Mouse (Mus musculus) CH12.LX (cell line): ENCODE data around the gene Chpf2. TPM values are rescaled to one million over a fixed set of nuclear protein-coding genes. Genes with fewer than 3 reads are reported as not detected.
A peak's percentile ranks its signal among the peaks of the same experiment; 100 is the strongest.

Experiments
- DNase-seq: peaks from one replicate; pipeline ENCODE4 v3.0.0-alpha.2; 2013; ENCODE audit errors: extremely low read depth
- H3K27ac ChIP-seq: 2 replicates; pipeline ENCODE4 v1.5.1; 2012; ENCODE audit warnings: low read depth, mild to moderate bottlenecking, control low read depth, moderate library complexity; ENCODE audit not compliant: insufficient read depth
- H3K27me3 ChIP-seq: replicated peaks from 2 replicates; pipeline ENCODE3; 2012; ENCODE audit warnings: inconsistent platforms
- H3K36me3 ChIP-seq, 2 experiments: replicated peaks in 1 of 2; 2 replicates each; pipeline versions ENCODE3 to v1.6.1; 2012; ENCODE audit warnings: inconsistent platforms in 1 of 2, low read length in 1 of 2, mild to moderate bottlenecking in 1 of 2, mixed read lengths in 1 of 2, moderate library complexity in 1 of 2; ENCODE audit not compliant: control insufficient read depth in 1 of 2, insufficient read depth in 1 of 2
- H3K4me1 ChIP-seq, 2 experiments: 2 replicates each; pipeline ENCODE4 v1.6.1; 2012; ENCODE audit warnings: inconsistent platforms in 1 of 2, moderate library complexity in 1 of 2; ENCODE audit not compliant: insufficient read depth in 2 of 2, control insufficient read depth in 1 of 2
- H3K4me2 ChIP-seq: 2 replicates; pipeline ENCODE4 v1.6.1; 2012; ENCODE audit warnings: low read depth, mild to moderate bottlenecking, control low read depth; ENCODE audit not compliant: poor library complexity, insufficient read depth, severe bottlenecking
- H3K4me3 ChIP-seq, 3 experiments: fragments of 150-350 bp in 1 of 3; sonication (generic) in 1 of 3; replicated peaks in 1 of 3; 2 replicates each; pipeline versions ENCODE3 to v1.5.1; 2011 to 2012; ENCODE audit warnings: low read depth in 2 of 3, low read length in 2 of 3, mild to moderate bottlenecking in 2 of 3, moderate library complexity in 2 of 3, control low read depth in 1 of 3, improper control_type of control experiment in 1 of 3, inconsistent platforms in 1 of 3, mixed read lengths in 1 of 3; ENCODE audit not compliant: poor library complexity in 1 of 3
- H3K79me2 ChIP-seq: replicated peaks from 2 replicates; pipeline ENCODE4 v1.6.1; 2012; ENCODE audit warnings: mild to moderate bottlenecking, moderate library complexity; ENCODE audit not compliant: control insufficient read depth, poor library complexity, insufficient read depth, severe bottlenecking; ENCODE audit errors: extremely low read depth
- H3K9ac ChIP-seq: 2 replicates; pipeline ENCODE4 v1.6.1; 2012; ENCODE audit warnings: low read depth, mild to moderate bottlenecking, control low read depth, moderate library complexity; ENCODE audit not compliant: insufficient read depth
- H3K9me3 ChIP-seq: replicated peaks from 2 replicates; pipeline ENCODE3; 2012; ENCODE audit warnings: low read length, inconsistent platforms, mixed read lengths
- CHD2 ChIP-seq: IDR thresholded peaks from 2 replicates; pipeline ENCODE4 v1.6.1; 2011; ENCODE audit warnings: low read length, improper control_type of control experiment
- CTCF ChIP-seq, 2 experiments: IDR thresholded peaks in 1 of 2; conservative IDR thresholded peaks in 1 of 2; 2 replicates each; pipeline ENCODE4 v1.5.1; 2011 to 2012; ENCODE audit warnings: low read depth in 2 of 2, low read length in 2 of 2, improper control_type of control experiment in 1 of 2, inconsistent platforms in 1 of 2, mild to moderate bottlenecking in 1 of 2, moderate library complexity in 1 of 2
- E2F4 ChIP-seq: IDR thresholded peaks from 2 replicates; pipeline ENCODE4 v1.6.1; 2011; ENCODE audit warnings: low read depth, low read length, improper control_type of control experiment; ENCODE audit not compliant: insufficient replicate concordance
- ELF1 ChIP-seq: IDR thresholded peaks from 2 replicates; pipeline ENCODE4 v1.6.1; 2014; ENCODE audit warnings: low read depth, mild to moderate bottlenecking, inconsistent platforms, low read length, improper control_type of control experiment
- MAFK ChIP-seq: IDR thresholded peaks from 2 replicates; pipeline ENCODE4 v1.6.1; 2011; ENCODE audit warnings: low read length, improper control_type of control experiment; ENCODE audit not compliant: insufficient replicate concordance
- MAX ChIP-seq: IDR thresholded peaks from 2 replicates; pipeline ENCODE4 v1.6.1; 2011; ENCODE audit warnings: low read length, improper control_type of control experiment
- MYC ChIP-seq: IDR thresholded peaks from 2 replicates; pipeline ENCODE4 v1.6.1; 2011; ENCODE audit warnings: low read depth, mild to moderate bottlenecking, improper control_type of control experiment, low read length
- NELFE ChIP-seq: IDR thresholded peaks from 2 replicates; pipeline ENCODE4 v1.6.1; 2011; ENCODE audit warnings: low read depth, low read length, improper control_type of control experiment
- NRF1 ChIP-seq: IDR thresholded peaks from 2 replicates; pipeline ENCODE4 v1.6.1; 2014; ENCODE audit warnings: low read depth, mild to moderate bottlenecking, inconsistent platforms, low read length, improper control_type of control experiment, moderate library complexity
- PAX5 ChIP-seq: IDR thresholded peaks from 2 replicates; pipeline ENCODE4 v1.6.1; 2012; ENCODE audit warnings: low read length, inconsistent platforms, mixed read lengths
- RAD21 ChIP-seq: IDR thresholded peaks from 2 replicates; pipeline ENCODE4 v1.6.1; 2011; ENCODE audit warnings: low read depth, mild to moderate bottlenecking, low read length, improper control_type of control experiment, moderate library complexity
- TBP ChIP-seq: conservative IDR thresholded peaks from 2 replicates; pipeline ENCODE4 v1.6.1; 2011; ENCODE audit warnings: low read depth, low read length, improper control_type of control experiment
- USF1 ChIP-seq: IDR thresholded peaks from 2 replicates; pipeline ENCODE4 v1.6.1; 2014; ENCODE audit warnings: low read depth, mild to moderate bottlenecking, inconsistent platforms, low read length, improper control_type of control experiment
- USF2 ChIP-seq: conservative IDR thresholded peaks from 2 replicates; pipeline ENCODE4 v1.6.1; 2011; ENCODE audit warnings: low read depth, low read length, improper control_type of control experiment
- ZMIZ1 ChIP-seq: IDR thresholded peaks from 2 replicates; pipeline ENCODE4 v1.6.1; 2012; ENCODE audit warnings: low read depth, mild to moderate bottlenecking, inconsistent platforms, low read length, improper control_type of control experiment
- ZNF384 ChIP-seq: IDR thresholded peaks from 2 replicates; pipeline ENCODE4 v1.6.1; 2012; ENCODE audit warnings: low read depth, low read length, improper control_type of control experiment, inconsistent platforms
- dilution Hi-C: fragments of 300-500 bp; cut with MboI; formaldehyde crosslinking; loops from 2 replicates; pipeline ENCODE4 v1.14.3; 2020; ENCODE audit warnings: low sequenced_read_pairs; ENCODE audit not compliant: extremely low pct_unique_long_range_greater_than_20kb, extremely low pct_ligation_motif_present
- in situ Hi-C: fragments of 300-500 bp; cut with MboI; formaldehyde crosslinking; loops from 3 replicates; pipeline ENCODE4 v1.14.3; 2019; ENCODE audit warnings: low sequenced_read_pairs, low pct_ligation_motif_present, low pct_unique_long_range_greater_than_20kb, mixed read lengths
- polyA plus RNA-seq: library from polyadenylated mRNA; unstranded; fragments of >175 nt; gene quantifications from 2 replicates; pipeline ENCODE4 v1.2.1, GENCODE M21; 2012; ENCODE audit warnings: low read depth; ENCODE audit not compliant: insufficient read length
- total RNA-seq, 2 experiments: library from RNA; depleted of rRNA; stranded (reverse); fragments of 300-350 nt in 1 of 2; fragments of >200 nt in 1 of 2; gene quantifications; 2 replicates each; pipeline ENCODE4 v1.2.3; 2012 to 2014

The Chpf2 gene
- total and polyA plus RNA-seq, 3 experiments, result 11.2 to 22.8 (median 20.4) TPM

DNA sequence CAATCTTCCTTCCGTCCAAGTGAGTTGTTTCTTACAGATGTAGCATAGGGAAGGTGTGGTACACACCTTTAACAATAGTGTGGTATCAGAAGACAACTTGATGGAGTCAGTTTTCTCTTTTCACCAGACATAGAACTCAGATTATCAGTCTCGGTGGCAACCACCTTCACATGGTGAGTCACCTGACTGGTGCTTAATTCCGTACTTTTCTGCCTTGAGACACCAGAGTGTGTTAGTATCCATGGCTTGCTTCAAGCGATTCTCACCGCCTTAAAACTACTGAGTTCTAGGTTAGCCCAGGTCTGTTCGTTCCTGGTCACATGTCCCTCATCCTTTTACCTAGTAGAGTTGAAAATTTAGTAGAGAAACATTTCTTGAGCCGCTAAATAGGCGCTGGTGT lies 435 bp upstream of the Chpf2 start:
- Histone ChIP-seq H3K36me3 (peaks cover 29 to 33% of the 10 kb centered on the region in 2 experiments), H3K9me3 (no peaks in the 10 kb centered on the region), H3K4me3 (peak overlapping the region; percentile 88 to 98 (median 90)), H3K9ac (peak overlapping the region; percentile 65), H3K4me1 (peaks cover 8 to 24% of the 10 kb centered on the region in 2 experiments), H3K27ac (no peak overlapping the region), H3K79me2 (peaks cover 19% of the 10 kb centered on the region), H3K27me3 (no peaks in the 10 kb centered on the region), H3K4me2 (peak overlapping the region; percentile 51; the same call in 1 of the 2 replicates)
- TF ChIP-seq USF2 (peak; percentile 47; the same call in 1 of the 2 replicates), USF1 (peak; percentile 38), NRF1 (no peak)
- peak; percentile 26 for DNase-seq
- dilution Hi-C loops (no loop called here), in situ Hi-C loops (no loop called here)

DNA sequence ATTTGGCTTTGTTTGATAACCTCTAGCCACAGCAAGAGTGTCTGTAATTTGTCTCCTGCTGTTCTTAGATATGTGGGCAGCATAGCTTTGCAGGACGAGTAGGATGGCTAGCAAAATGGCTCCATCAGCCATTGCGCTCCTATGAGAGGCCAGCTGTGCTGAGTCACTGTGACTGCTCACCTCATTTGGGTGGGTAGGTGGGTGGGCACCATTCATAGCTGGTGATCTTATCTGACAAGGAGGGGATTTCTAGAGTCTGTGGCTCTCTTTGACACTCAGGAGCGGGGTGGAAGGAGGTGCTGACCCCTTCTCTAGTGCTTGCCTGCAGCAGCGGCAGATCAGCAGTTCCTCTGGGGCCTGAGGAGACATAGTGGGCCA lies 648 bp downstream of the Chpf2 start:
- H3K4me3 ChIP-seq, result peak overlapping the region; percentile 88 to 98 (median 90)
- in situ Hi-C loops, result no loop called here
- peak; percentile 40 for DNase-seq

DNA sequence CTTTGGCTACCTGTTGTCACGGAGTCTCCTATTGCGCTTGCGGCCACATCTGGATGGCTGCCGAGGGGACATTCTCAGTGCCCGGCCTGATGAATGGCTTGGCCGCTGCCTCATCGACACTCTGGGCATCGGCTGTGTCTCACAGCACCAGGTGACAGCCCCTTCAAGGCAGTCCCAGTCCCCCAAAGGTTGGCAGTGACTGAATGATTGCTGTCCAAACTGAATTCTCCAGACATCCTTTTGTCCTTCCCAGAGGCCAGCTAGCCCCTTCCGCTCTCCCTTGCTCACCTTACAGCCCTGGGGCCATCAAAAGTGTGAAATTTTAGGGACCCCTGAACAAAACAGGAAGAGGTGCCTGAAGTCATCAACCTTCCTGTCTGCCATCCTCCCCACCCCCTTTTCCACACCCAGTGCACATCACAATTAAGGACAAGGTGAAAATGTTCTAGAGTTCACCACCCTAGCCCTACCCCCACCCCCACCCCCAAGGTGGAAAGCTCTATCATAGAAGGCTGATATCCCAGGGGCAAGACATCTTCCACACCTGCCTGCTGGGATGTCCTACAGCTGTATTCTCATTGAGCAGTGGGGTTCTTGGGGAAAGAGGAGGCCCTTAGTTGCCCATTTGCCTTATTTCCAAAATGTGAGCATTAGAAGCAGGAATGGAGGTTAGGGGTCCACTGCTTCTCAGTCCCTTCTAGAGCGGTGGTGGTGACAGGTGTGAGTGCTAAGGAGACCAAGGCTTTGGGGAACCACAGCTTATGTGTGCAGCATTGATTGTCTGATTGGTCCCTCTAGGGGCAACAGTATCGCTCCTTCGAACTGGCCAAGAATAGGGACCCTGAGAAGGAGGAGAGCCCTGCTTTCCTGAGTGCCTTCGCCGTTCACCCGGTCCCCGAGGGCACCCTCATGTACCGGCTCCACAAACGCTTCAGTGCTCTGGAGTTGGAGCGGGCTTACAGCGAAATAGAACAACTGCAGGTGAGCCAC lies 3.3 kb downstream of the Chpf2 start:
- H3K36me3 ChIP-seq, result peaks cover 63 to 70% of the 10 kb centered on the region in 2 experiments

More for the DNA sequence above, 648 bp downstream of the Chpf2 start:
- peaks cover 8 to 24% of the 10 kb centered on the region in 2 experiments for H3K4me1 ChIP-seq
- H3K9me3 ChIP-seq, result no peaks in the 10 kb centered on the region
- peak overlapping the region; percentile 77 for H3K9ac ChIP-seq
- peak overlapping the region; percentile 45 for H3K4me2 ChIP-seq
- peaks cover 40 to 44% of the 10 kb centered on the region in 2 experiments for H3K36me3 ChIP-seq
- dilution Hi-C loops, result no loop called here
- H3K79me2 ChIP-seq, result peaks cover 19% of the 10 kb centered on the region
- H3K27ac ChIP-seq, result 0 out of 2 replicates have a peak overlapping the region, but pooled peaks have one; percentile 8
- TF ChIP-seq CHD2 (no peak), MAFK (peak; percentile 61; the same call in 1 of the 2 replicates), CTCF (conservative IDR thresholded peaks at IDR 0.05 in 1 of 2, IDR thresholded peaks at IDR 0.05 in 1 of 2; ENCODE audit: low read depth in 2 of 2, low read length in 2 of 2) (no peak)
- no peaks in the 10 kb centered on the region for H3K27me3 ChIP-seq

More for the DNA sequence above, 3.3 kb downstream of the Chpf2 start:
- no peak overlapping the region for H3K9ac ChIP-seq
- H3K9me3 ChIP-seq, result no peaks in the 10 kb centered on the region
- in situ Hi-C loops (no loop called here), dilution Hi-C loops (no loop called here)
- DNase-seq, result no peak
- H3K27me3 ChIP-seq, result no peaks in the 10 kb centered on the region
- no peak overlapping the region for H3K4me2 ChIP-seq
- H3K79me2 ChIP-seq, result peaks cover 19% of the 10 kb centered on the region
- H3K27ac ChIP-seq, result no peak overlapping the region
- H3K4me3 ChIP-seq, result no peak overlapping the region
- TF ChIP-seq MAX (no peak), PAX5 (no peak), NELFE (no peak), MAFK (no peak), ZMIZ1 (no peak), RAD21 (no peak), ELF1 (no peak), ZNF384 (no peak), E2F4 (no peak), MYC (no peak), TBP (no peak), USF2 (no peak)
- peaks cover 8 to 24% of the 10 kb centered on the region in 2 experiments for H3K4me1 ChIP-seq
